Mouse (Mus musculus) ES-Bruce4 (cell line): ENCODE results near the gene Nectin4. TPM values are rescaled to one million over a fixed set of nuclear protein-coding genes. Genes with fewer than 3 reads are reported as not detected.

Experiments used
- H3K27ac ChIP-seq: 2 replicates; pipeline ENCODE4 v1.5.1; 2012; ENCODE audit warnings: low read length, inconsistent platforms; ENCODE audit not compliant: insufficient read depth
- H3K27me3 ChIP-seq: 2 replicates; pipeline ENCODE4 v1.6.1; 2012; ENCODE audit warnings: mild to moderate bottlenecking, low read length, inconsistent platforms; ENCODE audit not compliant: control insufficient read depth, poor library complexity, insufficient read depth, severe bottlenecking
- H3K36me3 ChIP-seq: 2 replicates; pipeline ENCODE4 v1.6.1; 2012; ENCODE audit warnings: inconsistent platforms, mild to moderate bottlenecking, low read length, moderate library complexity; ENCODE audit not compliant: control insufficient read depth, poor library complexity, insufficient read depth, severe bottlenecking
- H3K4me1 ChIP-seq: one replicate; pipeline ENCODE4 v1.8.1; 2011; ENCODE audit warnings: low read length; ENCODE audit not compliant: control insufficient read depth, insufficient read depth
- H3K4me3 ChIP-seq: 2 replicates; pipeline ENCODE4 v1.5.1; 2011; ENCODE audit warnings: low read depth, mild to moderate bottlenecking, low read length
- H3K9ac ChIP-seq: 2 replicates; pipeline ENCODE4 v1.6.1; 2012; ENCODE audit warnings: low read depth, mild to moderate bottlenecking, inconsistent platforms; ENCODE audit not compliant: poor library complexity, severe bottlenecking
- H3K9me3 ChIP-seq: replicated peaks from 2 replicates; pipeline ENCODE4 v1.6.1; 2012; ENCODE audit warnings: mild to moderate bottlenecking, low read length, inconsistent platforms; ENCODE audit not compliant: control insufficient read depth, poor library complexity, insufficient read depth, severe bottlenecking
- CTCF ChIP-seq: IDR thresholded peaks from one replicate; pipeline ENCODE4 v1.8.1; 2011; ENCODE audit warnings: low read depth, low read length
- EP300 ChIP-seq: IDR thresholded peaks from 2 replicates; pipeline ENCODE4 v1.6.1; 2011; ENCODE audit warnings: low read depth, low read length; ENCODE audit not compliant: insufficient read depth
- POLR2A ChIP-seq: IDR thresholded peaks from one replicate; pipeline ENCODE4 v1.8.1; 2011; ENCODE audit warnings: low read length; ENCODE audit not compliant: insufficient read depth
- polyA plus RNA-seq: library from polyadenylated mRNA; stranded (reverse); fragments of >200 nt; gene quantifications from 2 replicates; pipeline ENCODE4 v1.2.4, GENCODE M21; 2011; ENCODE audit warnings: low read depth; ENCODE audit not compliant: missing spikeins, insufficient read depth, insufficient read length

Gene Nectin4
- polyA plus RNA-seq, 1 experiment: 4.3 TPM

DNA sequence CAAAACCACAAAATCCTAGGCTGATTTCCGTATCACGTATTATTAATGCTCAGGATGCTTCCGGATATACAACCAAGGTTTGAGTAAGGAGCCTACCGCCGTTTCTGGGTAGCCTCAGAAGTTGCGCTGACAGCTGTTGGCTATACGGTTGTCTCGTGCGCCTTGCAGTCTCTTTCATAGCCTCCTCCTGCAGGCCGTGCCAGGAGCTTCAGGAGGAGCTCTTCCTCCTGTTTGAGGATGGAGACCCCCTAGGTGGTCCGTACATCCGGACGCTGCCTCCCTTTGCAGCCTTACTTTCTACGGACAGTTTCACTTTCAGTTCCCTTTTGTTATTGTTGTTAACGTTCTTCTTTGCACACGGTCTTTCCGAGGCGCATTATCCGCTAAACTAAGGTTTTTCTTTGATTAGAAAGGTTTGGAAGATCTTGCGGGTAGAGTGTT, 42.1 kb downstream of the Nectin4 start:
- H3K9ac ChIP-seq: peak overlapping the region; percentile 93
- H3K27ac ChIP-seq: peak overlapping the region; percentile 45
- no peaks in the 10 kb centered on the region for H3K9me3 ChIP-seq
- H3K4me3 ChIP-seq: peak overlapping the region; percentile 70
- TF ChIP-seq POLR2A (no peak), EP300 (0 out of 2 replicates have a peak, but pooled peaks have one; percentile 13)
- peaks cover 8% of the 10 kb centered on the region for H3K4me1 ChIP-seq
- H3K36me3 ChIP-seq: peaks cover 12% of the 10 kb centered on the region
- no peaks in the 10 kb centered on the region for H3K27me3 ChIP-seq

DNA sequence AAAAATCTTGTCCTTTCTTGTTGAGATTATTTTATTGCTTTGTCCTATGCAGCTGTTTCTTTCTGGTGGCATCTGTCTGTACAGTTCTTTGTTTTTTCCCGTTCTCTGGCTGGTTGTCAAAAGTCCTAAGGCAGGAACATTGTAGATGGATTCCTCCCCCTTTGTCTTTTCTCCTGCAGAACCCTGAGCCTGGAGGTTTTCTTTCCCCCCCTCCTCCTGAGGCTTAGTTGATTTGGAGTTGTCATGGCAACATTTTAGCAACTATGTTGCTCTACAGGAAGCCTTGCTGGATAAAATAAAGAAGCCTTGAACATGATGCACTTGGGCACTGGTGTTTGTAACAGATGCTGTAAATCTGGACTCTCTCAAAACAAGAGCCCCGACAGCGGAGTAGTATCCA, 42.5 kb downstream of the Nectin4 start:
- H3K27me3 ChIP-seq: no peaks in the 10 kb centered on the region
- H3K9ac ChIP-seq: peak overlapping the region; percentile 93
- no peaks in the 10 kb centered on the region for H3K9me3 ChIP-seq
- peaks cover 14% of the 10 kb centered on the region for H3K36me3 ChIP-seq
- peak overlapping the region; percentile 45 for H3K27ac ChIP-seq
- TF ChIP-seq CTCF (no peak), POLR2A (no peak), EP300 (no peak)
- peak overlapping the region; percentile 70; the same call in 1 of the 2 replicates for H3K4me3 ChIP-seq
- peaks cover 8% of the 10 kb centered on the region for H3K4me1 ChIP-seq

DNA sequence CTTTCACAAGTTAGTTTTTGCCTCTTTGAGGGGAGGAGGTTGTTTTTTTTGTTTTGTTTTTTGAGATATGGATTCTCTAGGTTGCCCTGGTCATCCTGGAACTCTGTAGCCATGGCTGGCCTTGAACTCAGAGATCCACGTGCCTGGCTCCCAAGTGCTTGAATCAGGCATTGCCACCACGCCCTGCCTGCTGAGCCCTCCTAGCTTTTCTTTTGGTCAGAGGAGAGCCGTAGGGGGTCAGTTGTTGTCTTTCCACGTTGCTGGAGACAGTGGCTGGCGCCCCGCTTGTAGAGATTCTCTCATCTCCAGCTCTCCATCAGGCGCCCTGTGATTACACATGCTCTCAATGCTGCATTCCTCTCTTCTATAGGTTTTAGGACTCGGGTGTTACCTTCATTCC, 43.7 kb downstream of the Nectin4 start:
- Histone ChIP-seq H3K36me3 (peaks cover 22% of the 10 kb centered on the region), H3K27ac (peak overlapping the region; percentile 58), H3K9ac (peak overlapping the region; percentile 44; the same call in 1 of the 2 replicates), H3K9me3 (no peaks in the 10 kb centered on the region), H3K4me3 (peak overlapping the region; percentile 11), H3K4me1 (peaks cover 8% of the 10 kb centered on the region), H3K27me3 (no peaks in the 10 kb centered on the region)
- TF ChIP-seq EP300 (peak; percentile 65; the same call in 1 of the 2 replicates), CTCF (no peak)

DNA sequence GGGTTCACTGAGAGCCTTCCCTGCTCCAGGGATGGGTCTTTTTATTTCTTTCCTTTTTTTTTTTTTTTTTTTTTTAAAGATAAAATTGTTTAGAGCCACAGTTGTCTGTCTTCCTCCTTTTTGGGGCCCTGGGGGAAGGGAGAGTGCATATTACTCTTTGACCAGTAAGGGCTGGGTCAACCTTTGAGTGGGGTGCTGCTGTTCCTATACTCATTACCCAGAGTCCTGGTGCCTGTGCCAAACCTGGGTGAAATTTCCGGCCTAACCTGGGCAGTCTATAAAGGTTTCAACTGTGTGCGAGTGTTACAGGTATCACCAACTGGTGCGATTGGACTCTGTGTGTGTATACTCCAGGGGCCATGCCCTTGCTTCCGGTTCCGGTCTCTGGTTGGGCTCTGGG, 48.8 kb downstream of the Nectin4 start, which contains the start of gene Tstd1:
Gene Tstd1, plus strand, starts transcription at position 213 of the 400 bp plus-strand sequence.
- Histone ChIP-seq H3K27ac (peak within 1 kb of the TSS; percentile 82), H3K9ac (no peak within 1 kb of the TSS), H3K36me3 (peaks cover 22% of the 10 kb centered on the region), H3K9me3 (no peaks in the 10 kb centered on the region), H3K4me1 (peaks cover 11% of the 10 kb centered on the region), H3K4me3 (no peak within 1 kb of the TSS), H3K27me3 (no peaks in the 10 kb centered on the region)
- no peak for TF ChIP-seq EP300
- no peak for TF ChIP-seq POLR2A
- TF ChIP-seq CTCF: no peak

DNA sequence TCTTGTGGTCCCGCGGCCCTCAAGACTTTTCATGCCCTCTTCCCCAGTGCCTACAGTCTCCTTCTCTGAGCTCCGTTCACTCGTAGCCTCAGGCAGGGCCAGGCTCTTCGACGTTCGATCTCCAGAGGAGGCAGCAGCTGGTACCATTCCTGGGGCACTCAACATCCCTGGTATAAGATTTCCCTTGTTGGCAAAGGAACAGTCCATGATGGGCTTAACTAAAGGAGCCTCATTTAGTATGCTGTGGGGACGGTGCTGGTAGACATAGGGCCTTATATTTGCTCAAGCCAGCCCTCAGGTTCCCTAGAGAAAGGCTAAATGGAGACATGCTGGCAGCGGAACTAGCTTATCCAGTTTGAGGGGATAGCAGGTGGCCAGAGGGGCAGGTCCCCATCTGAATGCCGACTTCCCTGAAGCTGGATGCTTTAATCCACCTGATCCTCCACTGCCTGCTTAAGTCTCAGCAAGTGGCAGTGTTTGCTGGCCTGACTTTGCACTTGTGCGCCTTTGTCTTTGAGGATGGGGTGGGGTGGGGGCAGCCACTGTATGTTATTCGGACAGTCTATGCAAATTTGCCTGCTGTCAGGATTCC, 49.5 kb downstream of the Nectin4 start:
- Histone ChIP-seq H3K27me3 (no peaks in the 10 kb centered on the region), H3K27ac (peak overlapping the region; percentile 82), H3K9me3 (no peaks in the 10 kb centered on the region), H3K4me3 (no peak overlapping the region), H3K36me3 (peaks cover 22% of the 10 kb centered on the region), H3K4me1 (peaks cover 11% of the 10 kb centered on the region), H3K9ac (no peak overlapping the region)
- peak; percentile 78 for TF ChIP-seq EP300
- no peak for TF ChIP-seq POLR2A

DNA sequence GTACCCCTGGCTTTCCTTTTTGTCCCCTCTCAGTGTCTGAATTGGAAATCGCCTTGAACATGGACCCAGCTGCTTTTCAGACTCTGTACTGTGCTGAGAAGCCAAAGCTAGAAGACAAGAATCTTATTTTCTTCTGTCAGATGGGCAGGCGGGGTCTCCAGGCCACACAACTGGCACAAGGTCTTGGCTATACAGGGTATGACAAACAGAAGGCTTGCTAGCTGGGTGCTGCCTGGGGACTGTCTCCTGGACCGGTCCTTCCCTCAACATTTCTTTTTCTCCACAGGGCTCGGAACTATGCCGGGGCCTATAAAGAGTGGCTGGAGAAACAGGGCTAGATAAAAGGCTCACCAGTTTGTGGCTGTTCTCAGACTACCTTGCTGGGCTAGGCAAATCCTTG, 50.0 kb downstream of the Nectin4 start:
- H3K9ac ChIP-seq: no peak overlapping the region
- H3K36me3 ChIP-seq: peaks cover 22% of the 10 kb centered on the region
- H3K27me3 ChIP-seq: no peaks in the 10 kb centered on the region

More for the DNA sequence above, 50.0 kb downstream of the Nectin4 start:
- H3K4me3 ChIP-seq: no peak overlapping the region
- peaks cover 11% of the 10 kb centered on the region for H3K4me1 ChIP-seq
- no peaks in the 10 kb centered on the region for H3K9me3 ChIP-seq
- peak overlapping the region; percentile 82 for H3K27ac ChIP-seq
- TF ChIP-seq POLR2A (no peak), EP300 (no peak), CTCF (no peak)
